Mouse (Mus musculus): Measurements from ENCODE around the gene Car10.
"Not testable (repeated sequence)": the region's sequence is repeated elsewhere in the genome, so short reads cannot be mapped to it uniquely, and the experiment has no call there.

The Car10 gene

GRCm38 (mm10) chr11:93391159-93391558 is 293.3 kb downstream of the Car10 start:
- no peak for DNase-seq (ENCODE audit: low spot score in 2 of 2)

GRCm38 (mm10) chr11:93393371-93393770 is 295.5 kb downstream of the Car10 start:
- peak in 1 of 2 experiments; percentile 5 for DNase-seq (ENCODE audit: low spot score in 2 of 2)

- no peak for DNase-seq (ENCODE audit: low spot score in 2 of 2)
Observed at GRCm38 (mm10) chr11:93396356-93396755, 298.5 kb downstream of the Car10 start.

GRCm38 (mm10) chr11:93401167-93401566 is 303.3 kb downstream of the Car10 start:
- DNase-seq (ENCODE audit: low spot score in 2 of 2): not testable (repeated sequence)

- DNase-seq (ENCODE audit: low spot score in 2 of 2): no peak
Observed at GRCm38 (mm10) chr11:93407981-93408380, 310.2 kb downstream of the Car10 start.

GRCm38 (mm10) chr11:93431482-93431881 is 333.7 kb downstream of the Car10 start:
- no peak for DNase-seq (ENCODE audit: low spot score in 2 of 2)

- no peak for DNase-seq (ENCODE audit: low spot score in 2 of 2)
Observed at GRCm38 (mm10) chr11:93434997-93435915, 337.4 kb downstream of the Car10 start.

GRCm38 (mm10) chr11:93436892-93437291 is 339.1 kb downstream of the Car10 start:
- no peak for DNase-seq (ENCODE audit: low spot score in 2 of 2)

- no peak for DNase-seq (ENCODE audit: low spot score in 2 of 2)
Observed at GRCm38 (mm10) chr11:93440466-93440865, 342.6 kb downstream of the Car10 start.

GRCm38 (mm10) chr11:93443777-93444176 is 345.9 kb downstream of the Car10 start:
- DNase-seq (ENCODE audit: low spot score in 2 of 2): peak in 1 of 2 experiments; percentile 69

GRCm38 (mm10) chr11:93444741-93445140 is 346.9 kb downstream of the Car10 start:
- DNase-seq (ENCODE audit: low spot score in 2 of 2): no peak

GRCm38 (mm10) chr11:93447566-93447965 is 349.7 kb downstream of the Car10 start:
- no peak for DNase-seq (ENCODE audit: low spot score in 2 of 2)

- DNase-seq (ENCODE audit: low spot score in 2 of 2): no peak
Observed at GRCm38 (mm10) chr11:93448290-93449256, 350.7 kb downstream of the Car10 start.

GRCm38 (mm10) chr11:93450535-93450934 is 352.7 kb downstream of the Car10 start:
- DNase-seq (ENCODE audit: low spot score in 2 of 2): no peak

GRCm38 (mm10) chr11:93466221-93466620 is 368.4 kb downstream of the Car10 start:
- DNase-seq (ENCODE audit: low spot score in 2 of 2): no peak

GRCm38 (mm10) chr11:93467711-93468110 is 369.9 kb downstream of the Car10 start:
- DNase-seq (ENCODE audit: low spot score in 2 of 2): no peak

- DNase-seq (ENCODE audit: low spot score in 2 of 2): no peak
Observed at GRCm38 (mm10) chr11:93470771-93471170, 372.9 kb downstream of the Car10 start.

GRCm38 (mm10) chr11:93471573-93472179 is 373.8 kb downstream of the Car10 start:
- peak; percentile 61 to 93 for DNase-seq (ENCODE audit: low spot score in 2 of 2)

- no peak for DNase-seq (ENCODE audit: low spot score in 2 of 2)
Observed at GRCm38 (mm10) chr11:93484661-93485060, 386.8 kb downstream of the Car10 start.

- no peak for DNase-seq (ENCODE audit: low spot score in 2 of 2)
Observed at GRCm38 (mm10) chr11:93487021-93487420, 389.2 kb downstream of the Car10 start.

- DNase-seq (ENCODE audit: low spot score in 2 of 2): no peak
Observed at GRCm38 (mm10) chr11:93487913-93488604, 390.2 kb downstream of the Car10 start.

All from cerebellum, postnatal 4 days (tissue).